Mouse (Mus musculus) forebrain, embryonic 15.5 days (tissue): Measurements from ENCODE around the gene Dck. TPM values are rescaled to one million over a fixed set of nuclear protein-coding genes. Genes with fewer than 3 reads are reported as not detected.

Experiments used
- ATAC-seq: fragments of 200-750 bp; cut with Nextera tagmentation; replicated peaks from 2 replicates; pipeline ENCODE4 v1.8.0; 2017; ENCODE audit warnings: mild to moderate bottlenecking, moderate TSS enrichment, moderate library complexity
- H3K27ac ChIP-seq: fragments of 300-500 bp; sonication (generic); replicated peaks from 2 replicates; pipeline ENCODE4 v1.5.1; 2015; ENCODE audit warnings: mild to moderate bottlenecking, inconsistent platforms
- H3K27me3 ChIP-seq: fragments of 300-500 bp; sonication (generic); 2 replicates; pipeline ENCODE4 v1.6.1; 2015; ENCODE audit warnings: inconsistent platforms
- H3K36me3 ChIP-seq: fragments of 300-500 bp; sonication (generic); 2 replicates; pipeline ENCODE4 v1.6.1; 2015; ENCODE audit warnings: mild to moderate bottlenecking, inconsistent platforms
- H3K4me1 ChIP-seq: fragments of 300-500 bp; sonication (generic); 2 replicates; pipeline ENCODE4 v1.6.1; 2015; ENCODE audit warnings: inconsistent platforms
- H3K4me2 ChIP-seq: fragments of 300-500 bp; sonication (generic); replicated peaks from 2 replicates; pipeline ENCODE4 v1.6.1; 2015; ENCODE audit warnings: mild to moderate bottlenecking, inconsistent platforms
- H3K4me3 ChIP-seq: fragments of 300-500 bp; sonication (generic); 2 replicates; pipeline ENCODE4 v1.5.1; 2015; ENCODE audit warnings: mild to moderate bottlenecking, inconsistent platforms
- H3K9ac ChIP-seq: fragments of 300-500 bp; sonication (generic); replicated peaks from 2 replicates; pipeline ENCODE4 v1.6.1; 2015; ENCODE audit warnings: mild to moderate bottlenecking, inconsistent platforms
- H3K9me3 ChIP-seq: fragments of 300-500 bp; sonication (generic); 2 replicates; pipeline ENCODE4 v1.6.1; 2016; ENCODE audit warnings: inconsistent platforms
- whole genome bisulfite sequencing: fragments of 180-500 bp; shearing (Covaris S2); methylation state at CpG from one replicate; pipeline ENCODE4 v1.1.7; 2015; ENCODE audit warnings: mixed read lengths; 5-methylcytosine and 5-hydroxymethylcytosine counted together
- polyA plus RNA-seq: library from polyadenylated mRNA; unstranded; fragments of >200 nt; fragmentation: Nextera tagmentation; extraction: Ambion mirVana; gene quantifications from 2 replicates; pipeline ENCODE4 v1.2.1, GENCODE M21; 2015

The Dck gene
- polyA plus RNA-seq, 1 experiment from 2014 or later, result 89.8 TPM

DNA sequence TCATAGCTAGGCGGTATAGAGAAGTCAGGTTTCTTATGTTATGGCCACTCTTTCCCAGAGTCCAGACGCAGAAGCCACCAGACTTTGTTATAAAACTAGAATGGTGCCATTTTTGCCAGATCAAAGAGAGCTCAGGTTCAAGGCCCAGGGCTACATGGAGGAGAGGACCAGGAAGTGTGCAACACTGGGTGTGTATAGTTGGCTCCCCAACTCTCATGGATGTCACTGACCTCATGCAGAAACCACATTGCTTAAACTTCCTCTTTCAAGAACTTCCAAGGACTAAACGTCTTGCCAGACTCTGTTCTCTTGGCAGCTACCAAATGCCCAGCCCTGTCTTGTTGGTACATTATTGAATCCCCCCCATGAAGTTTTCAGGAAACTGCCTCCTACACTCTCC is 67.1 kb downstream of the Dck start:
- no peaks in the 10 kb centered on the region for H3K36me3 ChIP-seq
- no peaks in the 10 kb centered on the region for H3K27me3 ChIP-seq
- no peak overlapping the region for H3K4me2 ChIP-seq
- no peak overlapping the region for H3K4me3 ChIP-seq
- no peak overlapping the region for H3K27ac ChIP-seq
- H3K9ac ChIP-seq, result no peak overlapping the region
- H3K4me1 ChIP-seq, result peaks cover 11% of the 10 kb centered on the region; the same call in 1 of the 2 replicates
- WGBS, result 84% methylated on average over 3 of the region's 3 CpGs
- no peaks in the 10 kb centered on the region for H3K9me3 ChIP-seq
- no peak for ATAC-seq

Other genes starting within 250 kb of the Dck start
- 0.22 and 0.32 TPM in 2 replicates for gene Jchain, start 237.1 kb upstream of the Dck start, polyA plus RNA-seq
- 49.8 and 50.0 TPM in 2 replicates for gene Utp3, start 210.5 kb upstream of the Dck start, polyA plus RNA-seq
- gene Rufy3, start 200.0 kb upstream of the Dck start, polyA plus RNA-seq, result 241 and 262 TPM in 2 replicates
- 67.9 and 72.3 TPM in 2 replicates for gene Grsf1, start 88.8 kb upstream of the Dck start, polyA plus RNA-seq
- 10.5 and 13.4 TPM in 2 replicates for gene Mob1b, start 44.1 kb upstream of the Dck start, polyA plus RNA-seq
- 3.7 and 4.1 TPM in 2 replicates for gene Slc4a4, start 121.8 kb downstream of the Dck start, polyA plus RNA-seq